Mouse (Mus musculus) liver, adult 2 months (tissue): ENCODE results near the gene Ugt1a7c.
"Not testable (repeated sequence)": the region's sequence is repeated elsewhere in the genome, so short reads cannot be mapped to it uniquely, and the experiment has no call there.

ENCODE experiments used
- CTCF ChIP-seq: fragments of 200-500 bp; IDR thresholded peaks from 2 replicates; pipeline ENCODE4 v1.5.1; 2011; ENCODE audit warnings: low read depth, low read length, control low read depth
- POLR2A ChIP-seq: fragments of 200-500 bp; IDR thresholded peaks from 2 replicates; pipeline ENCODE4 v1.6.1; 2011; ENCODE audit warnings: low read length, control low read depth; ENCODE audit not compliant: insufficient read depth; ENCODE audit errors: extremely low read depth

DNA sequence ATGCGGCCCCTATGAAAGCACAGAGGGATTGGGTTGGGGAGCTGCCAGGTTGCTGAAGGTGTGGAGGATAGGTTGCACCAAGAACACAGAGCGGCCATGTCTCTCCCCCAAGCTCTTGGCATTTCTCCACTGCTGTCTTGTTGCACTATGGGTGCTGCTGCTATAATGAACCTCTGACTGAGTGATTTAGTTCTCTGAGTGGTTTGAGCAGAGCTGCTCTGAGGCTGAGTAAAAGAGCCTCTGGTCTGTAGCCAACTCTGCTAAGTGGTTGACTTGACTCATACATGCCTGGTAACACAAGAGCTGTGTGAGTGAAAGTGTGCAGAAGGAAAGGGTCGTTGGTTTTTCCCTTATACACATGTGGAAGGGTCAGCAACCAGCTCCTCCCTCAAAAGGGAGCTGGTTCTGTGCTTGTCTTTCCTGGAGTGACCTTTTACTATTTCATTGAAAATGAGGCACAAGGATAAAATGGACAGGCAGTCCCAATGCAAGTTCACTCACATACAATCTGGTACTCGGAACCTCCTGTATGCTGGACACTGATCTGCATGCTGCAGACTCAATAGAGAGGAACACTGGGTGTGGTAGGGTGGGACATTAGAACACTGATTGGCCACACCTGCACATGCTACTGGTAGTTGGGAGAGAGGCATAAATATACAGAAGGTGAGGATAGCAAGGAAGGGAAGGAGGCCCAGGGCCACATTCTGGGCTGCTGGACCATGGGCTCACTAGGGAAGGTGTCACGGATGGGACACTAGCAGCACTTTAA is 9.0 kb downstream of the Ugt1a7c start:
- TF ChIP-seq POLR2A, CTCF: not testable (repeated sequence)
